Mouse (Mus musculus) stomach, embryonic 14.5 days (tissue): Measurements from ENCODE around the gene Cklf. TPM values are rescaled to one million over a fixed set of nuclear protein-coding genes. Genes with fewer than 3 reads are reported as not detected.
A peak's percentile ranks its signal among the peaks of the same experiment; 100 is the strongest.

Source experiments
- ATAC-seq: fragments of 200-750 bp; cut with Nextera tagmentation; 2 replicates; pipeline ENCODE4 v1.8.0; 2017; ENCODE audit warnings: low read depth, moderate TSS enrichment; ENCODE audit not compliant: insufficient number of reproducible peaks, insufficient read depth, low FRiP score
- H3K27ac ChIP-seq: fragments of 300-500 bp; sonication (generic); 2 replicates; pipeline ENCODE4 v1.5.1; 2014; ENCODE audit warnings: mild to moderate bottlenecking, low read length, moderate library complexity, mixed read lengths
- H3K27me3 ChIP-seq: fragments of 300-500 bp; sonication (generic); 2 replicates; pipeline ENCODE4 v1.6.1; 2014; ENCODE audit warnings: low read length, control low read depth, mixed read lengths; ENCODE audit not compliant: control insufficient read depth, insufficient read depth
- H3K36me3 ChIP-seq: fragments of 300-500 bp; sonication (generic); 2 replicates; pipeline ENCODE4 v1.6.1; 2014; ENCODE audit warnings: mild to moderate bottlenecking, control low read depth, low read length, moderate library complexity, mixed read lengths; ENCODE audit not compliant: control insufficient read depth, insufficient read depth
- H3K4me1 ChIP-seq: fragments of 300-500 bp; sonication (generic); 2 replicates; pipeline ENCODE4 v1.6.1; 2014; ENCODE audit warnings: low read length, control low read depth, mixed read lengths; ENCODE audit not compliant: control insufficient read depth, insufficient read depth
- H3K4me2 ChIP-seq: fragments of 300-500 bp; sonication (generic); replicated peaks from 2 replicates; pipeline ENCODE4 v1.6.1; 2014; ENCODE audit warnings: low read depth, low read length, control low read depth
- H3K4me3 ChIP-seq: fragments of 300-500 bp; sonication (generic); 2 replicates; pipeline ENCODE4 v1.5.1; 2014; ENCODE audit warnings: low read depth, low read length, control low read depth
- H3K9ac ChIP-seq: fragments of 300-500 bp; sonication (generic); replicated peaks from 2 replicates; pipeline ENCODE4 v1.6.1; 2014; ENCODE audit warnings: low read depth, mild to moderate bottlenecking, control low read depth, low read length, moderate library complexity, mixed read lengths
- H3K9me3 ChIP-seq: fragments of 300-500 bp; sonication (generic); 2 replicates; pipeline ENCODE4 v1.6.1; 2016; ENCODE audit warnings: low read depth, low read length, control low read depth; ENCODE audit not compliant: control insufficient read depth
- WGBS: fragments of 180-500 bp; shearing (Covaris S2); extraction: QIAGEN DNeasy Blood & Tissue Kit; methylation state at CpG from one replicate; pipeline ENCODE4 v1.1.7; 2014; 5-methylcytosine and 5-hydroxymethylcytosine counted together
- polyA plus RNA-seq: library from polyadenylated mRNA; unstranded; fragments of >200 nt; fragmentation: Nextera tagmentation; extraction: Ambion mirVana; gene quantifications from 2 replicates; pipeline ENCODE4 v1.2.1, GENCODE M21; 2014

Gene Cklf
- 46.0 and 53.4 TPM in 2 replicates for polyA plus RNA-seq

DNA sequence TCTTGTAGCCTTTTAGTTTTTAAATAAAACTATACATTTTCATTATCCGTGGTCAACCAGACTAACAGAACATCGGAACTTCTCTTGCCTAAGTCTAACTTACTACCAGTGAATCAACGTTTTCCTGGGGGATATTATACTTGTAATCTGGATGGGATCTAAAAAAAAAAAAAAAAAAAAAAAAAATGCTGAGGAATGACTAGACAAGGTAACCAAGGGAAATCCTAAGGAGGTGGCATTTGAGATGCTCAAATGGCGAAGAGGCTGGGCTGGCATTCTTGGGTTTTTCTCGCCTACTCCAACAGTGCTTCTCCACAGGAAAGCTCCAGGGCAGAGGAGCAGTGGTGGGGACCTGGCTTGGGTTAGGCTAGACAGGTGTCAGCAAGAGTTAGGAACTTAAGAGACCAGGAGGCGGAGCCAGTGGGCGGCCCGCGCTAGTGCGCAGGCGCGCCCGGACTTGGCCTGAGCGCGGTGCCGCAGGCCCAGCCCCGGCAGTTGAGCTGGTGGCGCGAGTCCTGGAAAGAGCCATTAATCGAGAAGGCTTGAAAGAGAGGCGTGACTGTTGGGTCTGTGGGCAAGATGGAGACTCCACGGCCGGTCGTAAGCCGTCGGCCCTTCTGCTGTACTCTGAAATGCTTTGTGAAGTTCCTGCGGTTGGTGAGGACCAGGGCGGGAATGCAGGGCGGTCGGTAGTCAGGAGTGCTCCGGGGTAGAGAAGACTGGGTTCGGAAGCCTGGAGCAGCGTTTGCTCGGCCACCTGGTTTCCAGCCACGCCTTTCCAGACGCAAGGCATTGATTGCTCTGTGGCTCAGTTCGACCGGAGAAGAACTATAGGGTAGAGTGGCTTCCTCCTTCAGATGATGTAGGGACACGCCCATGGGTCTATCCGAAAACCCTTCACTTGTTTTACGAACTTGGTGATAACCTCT, at the start of gene Cklf:
Gene Cklf (plus strand): TSS at position 423 of the 929 bp plus-strand sequence.
- ATAC-seq = peak; percentile 88
- WGBS = 4% methylated on average over 41 of the region's 41 CpGs
- H3K27ac ChIP-seq = peak within 1 kb of the TSS; percentile 87
- H3K4me1 ChIP-seq = peaks cover 9% of the 10 kb centered on the region
- no peaks in the 10 kb centered on the region for H3K27me3 ChIP-seq
- peak within 1 kb of the TSS; percentile 63 for H3K4me3 ChIP-seq
- H3K4me2 ChIP-seq = peak within 1 kb of the TSS; percentile 76
- H3K9me3 ChIP-seq = no peaks in the 10 kb centered on the region
- H3K36me3 ChIP-seq = no peaks in the 10 kb centered on the region
- H3K9ac ChIP-seq = peak within 1 kb of the TSS; percentile 45

DNA sequence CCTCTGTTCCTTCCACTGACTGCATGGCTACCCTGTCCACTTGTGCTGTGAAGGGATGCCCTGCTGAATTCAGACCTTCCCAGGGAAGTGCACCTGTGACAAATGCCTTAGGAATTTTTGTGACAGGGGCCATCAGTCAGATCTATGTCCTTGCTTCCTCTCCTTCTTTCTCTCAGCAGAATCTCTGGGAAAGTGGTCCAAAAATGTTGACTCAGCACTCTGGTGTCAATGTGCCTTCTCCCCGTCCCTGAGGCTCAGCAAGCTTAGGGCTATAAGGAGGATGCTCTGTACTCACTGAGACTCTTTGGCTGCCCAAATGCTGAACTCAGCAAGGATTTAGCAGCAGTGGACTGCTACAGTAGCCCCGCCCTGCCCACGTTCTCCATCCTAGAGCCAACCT, 49.0 kb upstream of the Cklf start:
- no peaks in the 10 kb centered on the region for H3K36me3 ChIP-seq
- ATAC-seq = no peak

DNA sequence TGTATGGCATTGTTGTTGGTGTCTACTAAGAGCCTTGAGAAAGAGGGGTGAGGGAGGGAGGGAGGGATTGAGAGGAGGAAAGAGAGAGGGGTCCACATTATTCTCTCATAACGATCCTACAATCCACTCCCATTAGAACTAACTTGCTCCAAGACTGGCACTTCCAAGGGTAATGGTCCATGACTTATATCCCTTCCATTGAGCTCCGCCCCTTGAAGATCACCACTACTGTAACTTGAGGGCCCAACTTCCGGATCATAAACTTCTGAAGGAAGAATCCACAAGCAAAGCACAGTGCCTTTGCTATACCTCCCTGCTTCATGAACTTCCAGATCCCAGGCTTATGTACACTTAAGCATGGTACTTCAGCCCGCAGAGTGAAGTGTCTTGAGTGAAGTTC, 48.3 kb upstream of the Cklf start:
- H3K27ac ChIP-seq = no peak overlapping the region
- 90% methylated on average over 4 of the region's 4 CpGs for WGBS
- H3K36me3 ChIP-seq = no peaks in the 10 kb centered on the region
- no peak for ATAC-seq
- H3K4me3 ChIP-seq = no peak overlapping the region
- no peaks in the 10 kb centered on the region for H3K27me3 ChIP-seq
- H3K4me1 ChIP-seq = no peaks in the 10 kb centered on the region
- no peak overlapping the region for H3K9ac ChIP-seq
- no peaks in the 10 kb centered on the region for H3K9me3 ChIP-seq
- H3K4me2 ChIP-seq = no peak overlapping the region

More for the DNA sequence above, 49.0 kb upstream of the Cklf start:
- WGBS = 78% methylated on average over 3 of the region's 3 CpGs
- Histone ChIP-seq H3K4me1 (no peaks in the 10 kb centered on the region), H3K27ac (no peak overlapping the region), H3K9ac (no peak overlapping the region), H3K27me3 (no peaks in the 10 kb centered on the region), H3K4me3 (no peak overlapping the region), H3K4me2 (no peak overlapping the region), H3K9me3 (no peaks in the 10 kb centered on the region)

DNA sequence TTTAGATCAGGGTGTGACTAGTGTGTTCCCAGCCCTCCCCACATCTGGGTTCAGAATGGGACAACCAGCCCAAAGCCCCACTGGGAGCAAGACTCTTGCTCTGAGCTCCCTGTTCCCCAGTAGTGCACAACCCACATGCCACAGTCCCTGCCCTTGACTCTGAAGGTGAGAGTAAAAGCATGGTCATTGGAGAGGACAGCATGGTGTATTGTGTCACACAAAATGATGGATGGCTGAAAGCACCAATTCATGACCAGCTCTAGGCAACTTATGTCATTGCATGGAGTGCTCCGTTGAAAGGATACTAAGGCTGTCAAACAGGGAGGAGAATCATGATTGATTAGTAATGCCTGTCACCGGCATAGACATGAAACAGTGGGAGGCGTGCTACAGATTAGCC, 45.4 kb upstream of the Cklf start:
- no peak overlapping the region for H3K9ac ChIP-seq
- H3K36me3 ChIP-seq = no peaks in the 10 kb centered on the region
- H3K27ac ChIP-seq = no peak overlapping the region
- H3K9me3 ChIP-seq = no peaks in the 10 kb centered on the region
- H3K4me1 ChIP-seq = no peaks in the 10 kb centered on the region
- H3K4me3 ChIP-seq = no peak overlapping the region
- H3K4me2 ChIP-seq = no peak overlapping the region
- WGBS = 53% methylated on average over 3 of the region's 3 CpGs
- ATAC-seq = no peak
- H3K27me3 ChIP-seq = no peaks in the 10 kb centered on the region

DNA sequence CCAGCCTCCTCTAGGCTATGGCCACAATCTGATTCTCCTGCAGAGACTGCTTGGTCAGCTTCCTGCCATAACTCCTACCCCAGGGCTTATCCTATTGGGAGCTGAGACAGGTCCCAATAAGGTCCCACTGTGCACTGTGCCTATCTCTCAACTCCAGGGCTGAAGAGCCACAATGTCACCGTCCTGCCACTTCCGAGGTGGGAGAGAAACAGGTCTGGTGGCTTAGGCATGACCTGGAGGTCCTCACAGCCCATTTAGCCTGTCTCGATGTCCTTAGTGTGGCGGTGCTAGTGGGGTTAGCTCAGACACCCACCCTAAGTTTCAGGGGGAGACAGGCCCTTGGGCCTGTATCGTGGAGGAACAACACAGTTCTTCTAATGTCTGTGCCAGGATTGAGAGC, 33.1 kb upstream of the Cklf start:
- no peak for ATAC-seq
- H3K27me3 ChIP-seq = no peaks in the 10 kb centered on the region
- no peaks in the 10 kb centered on the region for H3K36me3 ChIP-seq
- WGBS = 93% methylated on average over 5 of the region's 5 CpGs
- no peak overlapping the region for H3K9ac ChIP-seq
- H3K4me1 ChIP-seq = no peaks in the 10 kb centered on the region
- no peaks in the 10 kb centered on the region for H3K9me3 ChIP-seq
- no peak overlapping the region for H3K27ac ChIP-seq
- H3K4me3 ChIP-seq = no peak overlapping the region
- H3K4me2 ChIP-seq = no peak overlapping the region

DNA sequence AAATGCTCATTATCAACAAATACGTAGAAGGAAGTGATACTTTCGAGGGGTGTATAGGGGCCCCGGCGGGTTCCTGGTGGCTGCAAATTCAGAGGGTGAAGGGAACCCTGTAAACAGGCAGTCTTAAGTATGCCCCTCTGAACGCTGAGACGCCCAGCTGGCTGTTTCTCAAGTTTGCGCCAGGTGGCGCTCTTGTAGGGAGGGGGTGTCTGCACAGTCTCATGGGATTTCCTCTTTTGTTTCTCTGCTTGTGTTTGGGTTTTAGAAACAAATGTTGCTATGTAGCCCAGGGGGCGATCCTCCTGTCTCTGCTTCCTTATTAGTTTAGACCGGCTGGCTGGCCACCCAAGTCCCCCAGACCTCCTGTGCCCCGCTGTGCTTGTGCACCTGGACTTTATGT, 31.6 kb upstream of the Cklf start:
- Histone ChIP-seq H3K9me3 (no peaks in the 10 kb centered on the region; the same call in 1 of the 2 replicates), H3K4me1 (no peaks in the 10 kb centered on the region), H3K36me3 (no peaks in the 10 kb centered on the region), H3K9ac (no peak overlapping the region), H3K4me2 (0 out of 2 replicates have a peak overlapping the region, but pooled peaks have one; percentile 0), H3K27ac (no peak overlapping the region), H3K4me3 (no peak overlapping the region), H3K27me3 (no peaks in the 10 kb centered on the region)
- 23% methylated on average over 11 of the region's 11 CpGs for WGBS
- ATAC-seq = no peak

DNA sequence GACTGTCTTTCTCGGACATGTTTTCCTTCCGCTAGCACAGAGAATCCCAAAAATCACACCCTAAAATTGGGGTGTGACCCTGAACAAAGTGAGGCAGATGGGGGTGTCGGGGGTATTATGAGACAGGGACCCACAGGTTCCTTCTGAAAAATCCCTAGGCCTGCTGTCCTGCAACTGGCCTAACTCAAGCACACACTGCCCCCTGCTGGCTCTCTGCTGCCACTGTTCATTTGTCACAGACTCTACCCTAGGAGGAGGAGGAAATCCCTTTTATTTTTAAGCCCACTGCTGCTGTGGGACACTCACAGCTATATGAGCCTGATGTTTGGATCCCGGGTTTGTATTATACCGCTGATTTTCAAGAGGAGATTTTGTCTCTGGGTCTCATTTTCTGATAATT, 30.9 kb upstream of the Cklf start:
- no peak overlapping the region for H3K27ac ChIP-seq
- no peak for ATAC-seq
- 41% methylated on average over 5 of the region's 5 CpGs for WGBS
- H3K4me2 ChIP-seq = no peak overlapping the region
- H3K9me3 ChIP-seq = no peaks in the 10 kb centered on the region; the same call in 1 of the 2 replicates
- no peak overlapping the region for H3K4me3 ChIP-seq
- no peaks in the 10 kb centered on the region for H3K36me3 ChIP-seq
- H3K4me1 ChIP-seq = no peaks in the 10 kb centered on the region
- H3K9ac ChIP-seq = no peak overlapping the region
- H3K27me3 ChIP-seq = no peaks in the 10 kb centered on the region

DNA sequence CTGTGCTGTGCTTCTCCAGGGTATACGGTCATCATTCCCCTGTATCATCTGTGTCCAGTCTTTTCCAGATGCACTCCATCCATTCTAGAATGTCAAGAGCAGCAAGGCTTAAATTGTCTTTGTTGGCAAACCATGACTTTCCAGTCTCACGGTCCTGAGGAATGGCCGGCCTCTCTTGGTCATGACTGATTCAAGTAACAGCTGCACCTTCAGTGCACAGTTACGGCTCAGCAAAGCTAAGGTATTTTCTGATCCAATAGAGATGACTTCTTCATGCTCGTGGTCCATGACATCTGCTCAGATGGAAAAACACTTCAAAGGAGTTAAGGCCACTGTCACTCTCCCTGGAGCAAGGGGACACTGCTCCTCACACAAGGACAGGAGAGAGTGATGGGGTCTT, 23.6 kb upstream of the Cklf start:
- no peaks in the 10 kb centered on the region for H3K27me3 ChIP-seq
- ATAC-seq = no peak
- no peaks in the 10 kb centered on the region for H3K4me1 ChIP-seq
- 88% methylated on average over 5 of the region's 5 CpGs for WGBS
- no peak overlapping the region for H3K4me3 ChIP-seq
- no peak overlapping the region for H3K4me2 ChIP-seq
- peaks cover 37% of the 10 kb centered on the region for H3K36me3 ChIP-seq
- H3K9ac ChIP-seq = no peak overlapping the region
- H3K27ac ChIP-seq = no peak overlapping the region
- H3K9me3 ChIP-seq = no peaks in the 10 kb centered on the region; the same call in 1 of the 2 replicates
